Comparison of ENCODE assay signal across 8 mouse cellular contexts in the genomic region with DNA sequence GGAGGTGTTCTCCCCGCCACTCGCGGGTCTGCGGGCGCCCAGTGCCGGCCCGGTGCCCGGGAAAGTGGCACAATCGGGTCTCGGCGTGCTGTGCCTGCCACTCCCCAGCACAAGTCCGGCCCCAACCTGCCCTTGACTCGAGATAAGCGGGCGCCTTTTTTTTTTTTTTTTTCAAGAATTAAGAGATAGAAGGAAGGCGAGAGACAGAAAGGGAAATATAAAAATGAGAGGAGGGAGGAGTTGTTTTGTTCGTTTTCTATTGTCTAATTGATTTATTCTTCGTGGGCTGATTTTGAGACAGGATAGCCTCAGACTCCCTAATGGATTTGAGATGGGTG. TPM values are rescaled to one million over a fixed set of nuclear protein-coding genes. Genes with fewer than 3 reads are reported as not detected.
A peak's percentile ranks its signal among the peaks of the same experiment; 100 is the strongest.
DNase-seq lines count a peak whose midpoint lies in the region; ATAC-seq and TF ChIP-seq lines count a peak whose summit lies in the region.

No protein-coding gene starts in this region.

- no peak for TF ChIP-seq EP300 in lung, postnatal 0 days (IDR thresholded peaks at IDR 0.05)

- no peak for DNase-seq in lung, postnatal 0 days (ENCODE audit: low spot score)
- DNase-seq in lung, postnatal 36 days: no peak
- DNase-seq in forebrain, embryonic 11.5 days (ENCODE audit: low spot score): no peak
- no peak for DNase-seq in limb, embryonic 11.5 days (ENCODE audit: low spot score)
- DNase-seq in adrenal gland, postnatal 14 days: no peak
- no peak for DNase-seq in gastrocnemius, postnatal 4 days (ENCODE audit: low spot score in 2 of 2)
- DNase-seq in ovary, adult 18-20 months (ENCODE audit: low spot score): no peak

- no peak for TF ChIP-seq POLR2A in olfactory bulb, adult 2 months (IDR thresholded peaks at IDR 0.05; ENCODE audit: insufficient read depth, low read depth, low read length)

- peak overlapping the region; percentile 70 for H3K4me2 ChIP-seq in lung, postnatal 0 days (replicated peaks; ENCODE audit: low read depth, low read length)
- H3K4me2 ChIP-seq in forebrain, embryonic 11.5 days (ENCODE audit: low read depth, low read length, severe bottlenecking): peak overlapping the region; percentile 65
- peak overlapping the region; percentile 68 for H3K4me2 ChIP-seq in limb, embryonic 11.5 days (ENCODE audit: low read depth, severe bottlenecking)

- H3K36me3 ChIP-seq in lung, postnatal 0 days (ENCODE audit: insufficient read depth, low read length): no peaks in the 10 kb centered on the region
- H3K36me3 ChIP-seq in forebrain, embryonic 11.5 days (ENCODE audit: control insufficient read depth, insufficient read depth, low read length): no peaks in the 10 kb centered on the region
- no peaks in the 10 kb centered on the region for H3K36me3 ChIP-seq in limb, embryonic 11.5 days (ENCODE audit: control insufficient read depth, insufficient read depth, low read length)

- no peaks in the 10 kb centered on the region for H3K27me3 ChIP-seq in lung, postnatal 0 days (replicated peaks; ENCODE audit: insufficient read depth, low read length)
- H3K27me3 ChIP-seq in forebrain, embryonic 11.5 days (ENCODE audit: control insufficient read depth, insufficient read depth, low read length): peaks cover 5% of the 10 kb centered on the region; the same call in 1 of the 2 replicates
- H3K27me3 ChIP-seq in limb, embryonic 11.5 days (ENCODE audit: control insufficient read depth, insufficient read depth, low read length): 0 out of 2 replicates have a peak, but pooled peaks cover 2% of the 10 kb centered on the region

- ATAC-seq in lung, postnatal 0 days: no peak
- ATAC-seq in forebrain, embryonic 11.5 days (replicated peaks; ENCODE audit: low FRiP score): no peak
- no peak for ATAC-seq in limb, embryonic 11.5 days (ENCODE audit: insufficient number of reproducible peaks, low FRiP score, low TSS enrichment, low read depth)

- H3K4me1 ChIP-seq in lung, postnatal 0 days (ENCODE audit: insufficient read depth, low read depth, low read length): peaks cover 21% of the 10 kb centered on the region
- peaks cover 11% of the 10 kb centered on the region for H3K4me1 ChIP-seq in forebrain, embryonic 11.5 days (replicated peaks; ENCODE audit: control insufficient read depth, insufficient read depth, low read length)
- H3K4me1 ChIP-seq in limb, embryonic 11.5 days (ENCODE audit: control insufficient read depth, insufficient read depth, low read length): peaks cover 14% of the 10 kb centered on the region
- peaks cover 23% of the 10 kb centered on the region for H3K4me1 ChIP-seq in olfactory bulb, adult 2 months (ENCODE audit: control insufficient read depth, insufficient read depth, low read length)

- peak overlapping the region; percentile 59 for H3K4me3 ChIP-seq in lung, postnatal 0 days (ENCODE audit: low read depth, low read length)
- peak overlapping the region; percentile 65 for H3K4me3 ChIP-seq in forebrain, embryonic 11.5 days (ENCODE audit: low read depth, low read length)
- peak overlapping the region; percentile 72 for H3K4me3 ChIP-seq in limb, embryonic 11.5 days (ENCODE audit: low read depth, low read length)
- H3K4me3 ChIP-seq in olfactory bulb, adult 2 months (ENCODE audit: insufficient read depth, low read depth, low read length): peak overlapping the region; percentile 55

- no peak for TF ChIP-seq CTCF in lung, postnatal 0 days (IDR thresholded peaks at IDR 0.05)
- TF ChIP-seq CTCF in olfactory bulb, adult 2 months (IDR thresholded peaks at IDR 0.05; ENCODE audit: insufficient read depth, low read depth, low read length): no peak

- H3K27ac ChIP-seq in lung, postnatal 0 days (ENCODE audit: low read length): 0 out of 2 replicates have a peak overlapping the region, but pooled peaks have one; percentile 90
- no peak overlapping the region for H3K27ac ChIP-seq in forebrain, embryonic 11.5 days (ENCODE audit: low read depth, low read length)
- H3K27ac ChIP-seq in limb, embryonic 11.5 days (replicated peaks; ENCODE audit: low read depth, low read length): no peak overlapping the region
- H3K27ac ChIP-seq in olfactory bulb, adult 2 months (ENCODE audit: insufficient read depth, low read depth, low read length): no peak overlapping the region

- H3K9ac ChIP-seq in lung, postnatal 0 days (replicated peaks; ENCODE audit: low read depth): no peak overlapping the region
- peak overlapping the region; percentile 66 for H3K9ac ChIP-seq in forebrain, embryonic 11.5 days (ENCODE audit: low read length)
- peak overlapping the region; percentile 65 for H3K9ac ChIP-seq in limb, embryonic 11.5 days (ENCODE audit: low read length)

- under 1% methylated on average over 18 of the region's 18 CpGs for WGBS in lung, postnatal 0 days
- 4% methylated on average over 18 of the region's 18 CpGs for WGBS in forebrain, embryonic 11.5 days
- under 1% methylated on average over 18 of the region's 18 CpGs for WGBS in limb, embryonic 11.5 days
- WGBS in olfactory bulb, adult 2 months: 1% methylated on average over 18 of the region's 18 CpGs

- no peaks in the 10 kb centered on the region for H3K9me3 ChIP-seq in lung, postnatal 0 days (ENCODE audit: low read length)
- no peaks in the 10 kb centered on the region for H3K9me3 ChIP-seq in forebrain, embryonic 11.5 days (ENCODE audit: control insufficient read depth, low read length)
- no peaks in the 10 kb centered on the region for H3K9me3 ChIP-seq in limb, embryonic 11.5 days (ENCODE audit: control insufficient read depth, low read length)

RNA-seq across cellular contexts. Expression of a gene that starts 0.4 kb away (rescaled TPM):
- 86.9 and 97.1 TPM in 2 replicates for polyA plus RNA-seq in lung, postnatal 0 days (2015; fragmentation: Nextera tagmentation; extraction: Ambion mirVana)
- polyA plus RNA-seq in forebrain, embryonic 11.5 days (2014; fragmentation: Nextera tagmentation; extraction: Ambion mirVana): 55.9 and 62.2 TPM in 2 replicates
- polyA plus RNA-seq in limb, embryonic 11.5 days (2014; fragmentation: Nextera tagmentation; extraction: Ambion mirVana): 53.4 and 53.6 TPM in 2 replicates
- not detected in 2 replicates for polyA plus RNA-seq in olfactory bulb, adult 2 months (2012; ENCODE audit: insufficient read depth, insufficient read length, low replicate concordance, missing spikeins)
- 74.9 and 85.9 TPM in 2 replicates for total RNA-seq in adrenal gland, postnatal 14 days (2021)
- total RNA-seq in gastrocnemius, postnatal 4 days (2021): 10 to 100 TPM; 44.8 to 49.2 TPM

RNA-seq across cellular contexts. Expression of a gene that starts 8.3 kb away (rescaled TPM):
- not detected in 2 replicates for polyA plus RNA-seq in lung, postnatal 0 days (2015; fragmentation: Nextera tagmentation; extraction: Ambion mirVana)
- polyA plus RNA-seq in forebrain, embryonic 11.5 days (2014; fragmentation: Nextera tagmentation; extraction: Ambion mirVana): not detected in 2 replicates
- polyA plus RNA-seq in limb, embryonic 11.5 days (2014; fragmentation: Nextera tagmentation; extraction: Ambion mirVana): not detected in 2 replicates
- polyA plus RNA-seq in olfactory bulb, adult 2 months (2012; ENCODE audit: insufficient read depth, insufficient read length, low replicate concordance, missing spikeins): not detected in 2 replicates
- total RNA-seq in adrenal gland, postnatal 14 days (2021): not detected in 2 replicates
- total RNA-seq in gastrocnemius, postnatal 4 days (2021): under 1 TPM in 1 of 2 experiments, not detected in 1; 0.49 TPM

RNA-seq across cellular contexts. Expression of a gene that starts 34.8 kb away (rescaled TPM):
- polyA plus RNA-seq in lung, postnatal 0 days (2015; fragmentation: Nextera tagmentation; extraction: Ambion mirVana): 8.2 and 8.7 TPM in 2 replicates
- polyA plus RNA-seq in forebrain, embryonic 11.5 days (2014; fragmentation: Nextera tagmentation; extraction: Ambion mirVana): 19.9 and 20.8 TPM in 2 replicates
- polyA plus RNA-seq in limb, embryonic 11.5 days (2014; fragmentation: Nextera tagmentation; extraction: Ambion mirVana): 17.2 and 17.5 TPM in 2 replicates
- not detected in 2 replicates for polyA plus RNA-seq in olfactory bulb, adult 2 months (2012; ENCODE audit: insufficient read depth, insufficient read length, low replicate concordance, missing spikeins)
- 22.9 and 23.8 TPM in 2 replicates for total RNA-seq in adrenal gland, postnatal 14 days (2021)
- 10 to 100 TPM in 1 of 2 experiments, 1 to 10 TPM in 1; 9.3 to 10.6 TPM for total RNA-seq in gastrocnemius, postnatal 4 days (2021)

RNA-seq across cellular contexts. Expression of a gene that starts 34.8 kb away (rescaled TPM):
- polyA plus RNA-seq in lung, postnatal 0 days (2015; fragmentation: Nextera tagmentation; extraction: Ambion mirVana): 38.0 and 40.2 TPM in 2 replicates
- 43.8 and 44.8 TPM in 2 replicates for polyA plus RNA-seq in forebrain, embryonic 11.5 days (2014; fragmentation: Nextera tagmentation; extraction: Ambion mirVana)
- polyA plus RNA-seq in limb, embryonic 11.5 days (2014; fragmentation: Nextera tagmentation; extraction: Ambion mirVana): 43.7 and 48.5 TPM in 2 replicates
- not detected in 2 replicates for polyA plus RNA-seq in olfactory bulb, adult 2 months (2012; ENCODE audit: insufficient read depth, insufficient read length, low replicate concordance, missing spikeins)
- 74.6 and 75.4 TPM in 2 replicates for total RNA-seq in adrenal gland, postnatal 14 days (2021)
- total RNA-seq in gastrocnemius, postnatal 4 days (2021): 10 to 100 TPM; 33.6 to 34.3 TPM
